ENCODE assay signal across 8 mouse cellular contexts in genomic region chr10:110455063-110455837, GRCm38 (mm10). TPM values are rescaled to one million over a fixed set of nuclear protein-coding genes. Genes with fewer than 3 reads are reported as not detected.
DNase-seq lines count a peak whose midpoint lies in the region; ATAC-seq and TF ChIP-seq lines count a peak whose summit lies in the region.
"Had no signal": no experiment of that assay in that cellular context is flagged by ENCODE, and none has a peak within 500 bp of the region (broad histone marks: within the 10 kb centered on the region; RNA-seq: fewer than 3 reads in every experiment).

No protein-coding gene starts in this region.

- TF ChIP-seq EP300 in ES-Bruce4 (IDR thresholded peaks at IDR 0.05; ENCODE audit: insufficient read depth, low read depth, low read length): no peak

- peak overlapping the region; percentile 42 for H3K9ac ChIP-seq in ES-Bruce4 (ENCODE audit: low read depth, poor library complexity, severe bottlenecking)
- peak overlapping the region; percentile 66 for H3K9ac ChIP-seq in intestine, embryonic 16.5 days (ENCODE audit: low read depth, low read length)
- H3K9ac ChIP-seq in liver, embryonic 11.5 days (ENCODE audit: low read depth, low read length): no peak overlapping the region; the same call in 1 of the 2 replicates

- TF ChIP-seq POLR2A in ES-Bruce4 (IDR thresholded peaks at IDR 0.05; ENCODE audit: insufficient read depth, low read length): no peak
- no peak for TF ChIP-seq POLR2A in olfactory bulb, adult 2 months (IDR thresholded peaks at IDR 0.05; ENCODE audit: insufficient read depth, low read depth, low read length)

- no peaks in the 10 kb centered on the region for H3K36me3 ChIP-seq in ES-Bruce4 (ENCODE audit: control insufficient read depth, insufficient read depth, low read length, poor library complexity, severe bottlenecking)
- H3K36me3 ChIP-seq in forebrain, embryonic 10.5 days (replicated peaks): no peaks in the 10 kb centered on the region
- no peaks in the 10 kb centered on the region for H3K36me3 ChIP-seq in intestine, embryonic 16.5 days (ENCODE audit: control insufficient read depth, insufficient read depth, low read length)
- H3K36me3 ChIP-seq in liver, embryonic 11.5 days (ENCODE audit: control insufficient read depth, insufficient read depth, low read length): no peaks in the 10 kb centered on the region

- H3K4me2 ChIP-seq in intestine, embryonic 16.5 days (ENCODE audit: low read depth, low read length): peak overlapping the region; percentile 97
- peak overlapping the region; percentile 65 for H3K4me2 ChIP-seq in liver, embryonic 11.5 days

- TF ChIP-seq CTCF in ES-Bruce4 (IDR thresholded peaks at IDR 0.05; ENCODE audit: low read depth, low read length): no peak
- no peak for TF ChIP-seq CTCF in olfactory bulb, adult 2 months (IDR thresholded peaks at IDR 0.05; ENCODE audit: insufficient read depth, low read depth, low read length)

- no peaks in the 10 kb centered on the region for H3K4me1 ChIP-seq in ES-Bruce4 (ENCODE audit: control insufficient read depth, insufficient read depth, low read length)
- peaks cover 21% of the 10 kb centered on the region for H3K4me1 ChIP-seq in forebrain, embryonic 10.5 days
- H3K4me1 ChIP-seq in intestine, embryonic 16.5 days (ENCODE audit: control insufficient read depth, insufficient read depth, low read length): 0 out of 2 replicates have a peak, but pooled peaks cover 3% of the 10 kb centered on the region
- H3K4me1 ChIP-seq in liver, embryonic 11.5 days (replicated peaks; ENCODE audit: control insufficient read depth, insufficient read depth, low read length): no peaks in the 10 kb centered on the region
- no peaks in the 10 kb centered on the region for H3K4me1 ChIP-seq in olfactory bulb, adult 2 months (ENCODE audit: control insufficient read depth, insufficient read depth, low read length)

- DNase-seq in brain, adult 2 months (ENCODE audit: low read depth, low spot score): peak; percentile 82
- DNase-seq in forebrain, embryonic 10.5 days (ENCODE audit: extremely low spot score, low spot score): peak; percentile 53
- DNase-seq in liver, embryonic 11.5 days (ENCODE audit: low spot score): peak; percentile 41
- no peak for DNase-seq in adrenal gland, postnatal 10 days

- 0 out of 2 replicates have a peak, but pooled peaks have one; percentile 19 for ATAC-seq in intestine, embryonic 16.5 days
- peak; percentile 37 for ATAC-seq in liver, embryonic 11.5 days (replicated peaks; ENCODE audit: low FRiP score)

- no peak overlapping the region for H3K27ac ChIP-seq in ES-Bruce4 (ENCODE audit: insufficient read depth, low read length)
- H3K27ac ChIP-seq in forebrain, embryonic 10.5 days: peak overlapping the region; percentile 83
- no peak overlapping the region for H3K27ac ChIP-seq in intestine, embryonic 16.5 days (ENCODE audit: low read length)
- no peak overlapping the region for H3K27ac ChIP-seq in liver, embryonic 11.5 days (ENCODE audit: low read depth, low read length)
- H3K27ac ChIP-seq in olfactory bulb, adult 2 months (ENCODE audit: insufficient read depth, low read depth, low read length): peak overlapping the region; percentile 61

- H3K9me3 ChIP-seq in ES-Bruce4 (replicated peaks; ENCODE audit: control insufficient read depth, insufficient read depth, low read length, poor library complexity, severe bottlenecking): no peaks in the 10 kb centered on the region
- no peaks in the 10 kb centered on the region for H3K9me3 ChIP-seq in forebrain, embryonic 10.5 days
- no peaks in the 10 kb centered on the region for H3K9me3 ChIP-seq in intestine, embryonic 16.5 days (ENCODE audit: control insufficient read depth, low read length)
- H3K9me3 ChIP-seq in liver, embryonic 11.5 days (ENCODE audit: control insufficient read depth, low read length): no peaks in the 10 kb centered on the region

- H3K27me3 ChIP-seq in ES-Bruce4 (ENCODE audit: control insufficient read depth, insufficient read depth, low read length, poor library complexity, severe bottlenecking): peaks cover 6% of the 10 kb centered on the region
- peaks cover 38% of the 10 kb centered on the region for H3K27me3 ChIP-seq in forebrain, embryonic 10.5 days (ENCODE audit: poor library complexity, severe bottlenecking)
- peaks cover 10% of the 10 kb centered on the region for H3K27me3 ChIP-seq in intestine, embryonic 16.5 days (replicated peaks; ENCODE audit: control insufficient read depth, insufficient read depth, low read length)
- peaks cover 19% of the 10 kb centered on the region for H3K27me3 ChIP-seq in liver, embryonic 11.5 days (replicated peaks; ENCODE audit: control insufficient read depth, insufficient read depth, low read length)

- H3K4me3 ChIP-seq in ES-Bruce4 (ENCODE audit: low read depth, low read length): peak overlapping the region; percentile 62
- peak overlapping the region; percentile 71 for H3K4me3 ChIP-seq in forebrain, embryonic 10.5 days
- peak overlapping the region; percentile 65 for H3K4me3 ChIP-seq in intestine, embryonic 16.5 days (ENCODE audit: low read length)
- H3K4me3 ChIP-seq in liver, embryonic 11.5 days (ENCODE audit: low read depth, low read length): peak overlapping the region; percentile 39
- H3K4me3 ChIP-seq in olfactory bulb, adult 2 months (ENCODE audit: insufficient read depth, low read depth, low read length): peak overlapping the region; percentile 71
- H3K4me3 ChIP-seq: erythroblast, embryonic 14.5 days had no signal

- WGBS in forebrain, embryonic 10.5 days: under 1% methylated on average over 38 of the region's 45 CpGs
- under 1% methylated on average over 45 of the region's 45 CpGs for WGBS in intestine, embryonic 16.5 days
- WGBS in liver, embryonic 11.5 days: 1% methylated on average over 45 of the region's 45 CpGs
- WGBS in olfactory bulb, adult 2 months: under 1% methylated on average over 42 of the region's 45 CpGs

RNA-seq across cellular contexts. Expression of gene Nav3, which starts 0.8 kb away (rescaled TPM):
- polyA plus RNA-seq in ES-Bruce4 (2011; ENCODE audit: insufficient read depth, insufficient read length, low read depth, missing spikeins): 0.36 and 0.43 TPM in 2 replicates
- polyA plus RNA-seq in forebrain, embryonic 10.5 days (2016; fragmentation: Nextera tagmentation; extraction: Ambion mirVana): 1.00 and 1.0 TPM in 2 replicates
- 0.66 and 0.75 TPM in 2 replicates for polyA plus RNA-seq in intestine, embryonic 16.5 days (2015; fragmentation: Nextera tagmentation; extraction: Ambion mirVana)
- polyA plus RNA-seq in liver, embryonic 11.5 days (2014; fragmentation: Nextera tagmentation; extraction: Ambion mirVana): 0.66 and 0.85 TPM in 2 replicates
- not detected in 2 replicates for polyA plus RNA-seq in olfactory bulb, adult 2 months (2012; ENCODE audit: insufficient read depth, insufficient read length, low replicate concordance, missing spikeins)
- total RNA-seq in adrenal gland, postnatal 10 days (2021): 1 to 10 TPM; 5.0 to 9.8 TPM
- polyA plus RNA-seq: erythroblast, embryonic 14.5 days had no signal

Comparison
In these comparisons a context has a peak if more than half of its experiments do, and no peak if none do; other contexts are left out.
1. H3K27ac ChIP-seq: peak in forebrain, embryonic 10.5 days (single experiment) and olfactory bulb, adult 2 months (single experiment); none in ES-Bruce4 (single experiment), intestine, embryonic 16.5 days (single experiment) and liver, embryonic 11.5 days (single experiment).
2. Peak in every context shown above with its lines, with median percentiles within 50 percentile points of each other: H3K4me3 ChIP-seq.